Mouse (Mus musculus): ENCODE measurements around the gene Atg2a.

Atg2a gene

DNA sequence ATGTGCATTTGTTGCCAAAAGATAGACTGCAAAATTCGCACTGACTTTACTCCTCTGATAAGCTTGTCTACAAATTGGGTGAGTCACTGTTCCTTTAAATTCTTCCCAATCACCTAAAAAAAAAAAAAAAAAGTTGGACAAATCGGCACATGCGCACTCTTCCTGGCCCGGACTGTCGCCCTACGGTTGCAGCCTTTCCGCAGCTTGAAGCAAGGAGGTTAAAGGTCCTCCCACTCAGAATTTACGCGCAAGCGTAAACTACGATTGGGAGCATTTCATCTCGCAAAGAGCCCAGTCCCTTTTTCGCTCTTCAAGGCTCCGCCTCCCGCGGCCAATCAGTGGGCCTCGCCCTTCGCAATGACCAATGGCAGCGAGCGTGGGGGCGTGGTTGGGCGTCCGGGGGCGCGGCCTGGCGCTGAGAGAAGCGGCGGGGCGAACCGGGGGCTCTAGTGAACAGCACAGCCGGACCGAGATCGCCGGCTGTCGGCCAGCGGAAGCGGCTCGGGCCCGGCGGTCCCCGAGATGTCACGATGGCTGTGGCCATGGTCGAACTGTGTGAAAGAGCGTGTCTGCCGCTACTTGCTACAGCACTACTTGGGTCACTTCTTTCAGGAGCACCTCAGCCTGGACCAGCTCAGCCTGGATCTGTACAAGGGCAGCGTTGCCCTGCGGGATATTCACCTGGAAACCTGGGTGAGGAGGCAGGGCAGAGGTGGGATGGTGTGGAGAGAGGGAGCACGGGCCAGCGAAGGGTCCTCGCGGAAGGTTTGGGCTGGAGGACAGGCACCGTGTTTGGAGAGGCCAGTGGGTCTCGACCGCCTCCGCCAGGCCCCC, at the start of gene Atg2a:
Gene Atg2a, plus strand, starts transcription at position 395 of the 834 bp plus-strand sequence.
- DNase-seq (ENCODE audit: low spot score), result peak; percentile 99

DNA sequence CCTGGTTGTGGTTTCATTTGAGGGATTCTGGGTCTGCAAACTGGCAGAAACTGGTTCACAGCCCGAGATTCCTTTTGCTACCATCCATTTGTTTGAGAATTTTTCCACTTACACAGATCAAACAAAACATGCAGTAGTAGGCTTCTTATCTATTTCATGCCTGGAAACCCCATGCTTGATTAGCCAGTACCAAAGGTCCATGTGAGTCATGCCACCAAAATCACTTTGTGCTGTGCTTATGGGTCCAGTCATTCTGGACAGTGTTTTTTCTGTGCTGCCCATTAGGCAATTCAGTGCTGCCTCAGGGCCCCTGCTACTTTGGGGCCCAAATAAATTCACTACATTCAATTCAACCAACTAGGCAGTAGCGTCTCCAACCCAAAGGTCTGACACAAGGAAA, 37.2 kb upstream of the Atg2a start:
- no peak for DNase-seq (ENCODE audit: low spot score)

DNA sequence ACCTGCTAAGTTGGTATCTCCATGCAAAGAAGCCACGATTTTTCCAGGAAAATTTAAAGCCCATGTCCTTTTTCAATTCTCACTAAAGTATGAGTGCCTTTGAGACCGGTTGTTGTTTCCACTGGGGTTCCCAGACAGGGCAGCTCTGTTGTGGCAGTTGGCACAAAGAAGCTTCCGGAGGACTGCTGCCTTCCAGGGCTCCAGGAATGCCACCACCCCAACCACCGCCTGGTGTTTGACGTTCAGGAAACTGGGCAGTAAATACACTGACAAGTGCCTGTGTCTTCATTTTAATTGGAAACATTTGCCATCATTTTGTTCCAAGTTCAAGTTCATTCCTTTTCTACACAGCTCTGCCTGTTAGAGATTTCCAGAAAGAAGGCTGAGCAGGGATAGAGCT, 34.8 kb upstream of the Atg2a start:
- DNase-seq (ENCODE audit: low spot score), result no peak

DNA sequence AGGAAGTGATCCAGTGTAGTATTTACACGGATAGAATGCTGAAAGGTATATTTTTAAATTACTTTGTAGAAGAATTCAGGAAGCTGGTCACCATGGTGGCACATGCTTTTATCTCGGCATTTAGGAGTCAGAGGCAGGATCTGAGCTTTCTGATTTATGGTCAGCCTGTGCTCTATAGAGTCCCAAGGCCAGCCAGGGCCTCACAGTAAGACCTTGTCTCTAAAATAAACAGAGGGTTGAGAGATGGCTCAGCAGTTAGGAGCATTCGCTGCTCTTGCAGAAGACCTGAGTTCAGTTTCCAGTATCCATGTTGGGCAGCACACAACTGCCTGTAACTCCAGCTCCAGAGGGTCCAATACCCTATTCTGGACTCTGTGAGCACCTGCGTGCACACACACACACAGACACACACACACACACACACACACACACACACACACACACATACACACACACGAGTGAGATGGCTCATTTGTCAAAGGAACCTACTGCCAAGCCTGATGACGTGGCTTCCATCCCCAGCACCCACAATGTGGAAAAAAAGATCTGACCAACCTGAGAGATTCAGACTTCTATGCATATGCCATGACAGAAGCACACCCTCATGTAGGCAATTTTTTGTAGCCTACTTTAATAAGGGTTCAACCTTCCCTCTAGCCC, 25.3 kb upstream of the Atg2a start:
- no peak for DNase-seq (ENCODE audit: low spot score)

DNA sequence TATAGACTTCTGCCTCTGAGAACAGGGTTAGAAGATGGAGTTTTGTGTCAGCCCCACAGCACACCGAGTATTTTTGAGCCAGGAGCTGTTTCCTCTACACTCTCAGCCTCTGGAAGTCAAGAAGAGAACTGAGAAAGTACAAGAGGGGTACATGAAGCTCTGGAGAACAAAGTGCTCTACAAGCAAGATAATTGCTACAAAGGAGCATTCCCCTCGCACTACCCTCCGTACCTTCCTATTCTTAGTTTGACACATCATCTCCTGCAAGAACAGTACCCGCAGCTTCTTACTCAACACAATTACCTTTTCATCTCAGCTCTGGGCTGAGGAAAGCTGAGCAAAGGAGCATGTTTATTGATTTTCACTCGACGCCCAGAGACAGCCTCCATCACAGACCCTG, 22.9 kb upstream of the Atg2a start:
- no peak for DNase-seq (ENCODE audit: low spot score)

DNA sequence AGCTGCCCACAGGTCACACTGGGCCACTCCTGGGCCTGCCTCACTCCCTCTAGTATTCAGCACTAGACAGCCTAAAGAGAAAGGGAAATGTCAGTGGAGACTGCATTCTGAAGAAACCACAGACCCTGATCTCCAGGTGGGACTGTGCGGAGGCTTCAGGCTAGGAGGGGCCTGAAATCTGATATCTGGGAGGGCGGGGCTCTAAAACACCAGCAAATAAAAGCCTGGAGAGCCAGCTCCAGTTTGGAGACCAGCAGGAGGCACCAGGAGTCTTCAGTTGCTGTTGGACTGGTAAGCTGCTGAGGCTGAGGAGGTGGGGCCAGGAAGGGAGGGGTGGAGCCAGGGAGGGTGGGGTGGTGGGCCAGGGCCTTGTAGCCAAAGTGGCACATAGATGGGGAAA, 15.3 kb upstream of the Atg2a start, which contains the start of gene Gpha2:
Gene Gpha2, plus strand, starts transcription at position 246 of the 400 bp plus-strand sequence.
- DNase-seq (ENCODE audit: low spot score), result peak; percentile 66

DNA sequence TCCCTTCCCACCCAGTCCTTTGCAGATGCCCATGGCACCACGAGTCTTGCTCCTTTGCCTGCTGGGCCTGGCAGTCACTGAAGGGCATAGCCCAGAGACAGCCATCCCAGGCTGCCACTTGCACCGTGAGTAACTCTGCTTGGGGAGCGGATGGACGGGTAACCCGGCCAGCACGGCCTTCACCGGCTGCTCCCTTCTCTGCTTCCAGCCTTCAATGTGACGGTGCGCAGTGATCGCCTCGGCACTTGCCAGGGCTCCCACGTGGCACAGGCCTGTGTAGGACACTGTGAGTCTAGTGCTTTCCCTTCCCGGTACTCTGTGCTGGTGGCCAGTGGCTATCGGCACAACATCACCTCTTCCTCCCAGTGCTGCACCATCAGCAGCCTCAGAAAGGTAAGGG, 14.7 kb upstream of the Atg2a start:
- DNase-seq (ENCODE audit: low spot score), result no peak

DNA sequence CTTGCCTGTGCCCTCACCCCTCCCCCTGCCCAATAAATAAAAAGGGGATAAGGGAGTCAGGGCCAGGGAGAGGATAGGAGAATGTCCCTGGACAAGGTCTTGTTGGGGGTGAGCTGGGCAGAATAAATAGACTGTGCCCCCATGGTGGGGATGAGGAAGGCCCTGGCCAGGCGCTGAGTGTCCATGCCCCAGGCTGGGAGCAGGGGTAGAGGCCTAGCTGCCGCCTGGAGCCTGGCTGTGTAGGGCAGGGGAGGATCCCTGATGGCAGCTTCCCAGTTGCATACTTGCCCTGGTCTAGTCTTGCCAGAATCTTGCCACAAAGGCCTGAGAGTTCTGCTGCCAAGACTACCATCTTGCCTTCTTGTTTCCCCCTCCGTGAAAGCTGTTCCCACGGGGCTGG, 13.6 kb upstream of the Atg2a start:
- no peak for DNase-seq (ENCODE audit: low spot score)

DNA sequence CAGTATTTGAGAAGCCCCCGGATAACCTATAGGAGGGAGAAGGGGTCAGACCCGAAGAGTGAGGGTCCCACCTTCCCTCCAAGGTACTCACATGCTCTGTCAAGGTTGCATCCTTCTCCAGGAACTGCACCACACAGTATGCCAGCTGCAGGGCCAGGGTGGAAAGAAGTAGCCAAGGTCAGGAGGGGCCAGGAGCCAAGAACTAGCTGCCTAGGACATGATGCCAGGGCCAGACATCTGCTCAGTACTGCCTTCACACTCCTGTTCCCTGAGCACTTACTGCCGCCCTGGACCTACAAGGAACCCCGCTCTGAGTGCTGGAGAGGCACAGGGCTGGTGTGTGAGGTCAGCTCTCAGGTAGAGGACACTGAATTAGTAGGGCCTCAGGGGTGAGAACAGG, 11.1 kb upstream of the Atg2a start:
- DNase-seq (ENCODE audit: low spot score), result no peak

DNA sequence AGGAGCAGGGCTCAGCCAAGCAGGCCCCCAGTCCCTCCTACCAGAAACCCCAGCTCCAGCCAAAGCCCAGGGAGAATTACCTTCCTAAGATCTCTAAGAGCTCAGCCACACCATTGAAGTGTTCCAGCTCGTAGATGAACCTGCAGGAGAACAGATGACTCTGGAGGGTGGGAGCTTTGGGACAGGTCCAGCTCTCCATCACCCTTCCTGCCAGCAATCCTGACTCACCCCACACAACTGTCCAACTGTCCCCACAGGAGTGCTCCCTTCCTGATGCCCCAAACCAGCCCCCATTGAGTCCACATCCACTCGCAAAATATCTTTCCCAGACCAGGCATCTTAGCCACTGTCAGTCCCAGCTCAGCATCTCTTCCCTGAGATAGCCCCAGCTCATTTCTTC, 10.4 kb upstream of the Atg2a start:
- DNase-seq (ENCODE audit: low spot score), result no peak

DNA sequence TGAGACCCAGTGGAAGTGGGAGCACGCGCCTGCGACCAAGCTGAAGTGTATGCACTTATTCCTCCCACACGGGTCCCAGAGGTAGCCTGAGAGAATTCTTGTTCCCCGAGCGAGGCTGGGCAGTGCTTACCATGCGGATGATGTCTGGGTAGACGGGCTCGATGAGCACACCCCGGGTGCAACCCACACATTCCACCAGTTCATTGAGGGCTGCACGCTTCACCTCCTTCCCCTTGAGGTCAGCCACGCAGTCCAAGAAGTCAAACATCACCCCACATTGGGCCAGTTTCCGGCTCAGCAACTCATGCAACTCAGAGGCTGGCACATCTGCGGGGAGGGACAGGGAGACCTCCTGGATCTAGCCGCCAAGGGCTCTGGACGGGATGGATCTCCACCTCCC, 7.8 kb upstream of the Atg2a start:
- no peak for DNase-seq (ENCODE audit: low spot score)

DNA sequence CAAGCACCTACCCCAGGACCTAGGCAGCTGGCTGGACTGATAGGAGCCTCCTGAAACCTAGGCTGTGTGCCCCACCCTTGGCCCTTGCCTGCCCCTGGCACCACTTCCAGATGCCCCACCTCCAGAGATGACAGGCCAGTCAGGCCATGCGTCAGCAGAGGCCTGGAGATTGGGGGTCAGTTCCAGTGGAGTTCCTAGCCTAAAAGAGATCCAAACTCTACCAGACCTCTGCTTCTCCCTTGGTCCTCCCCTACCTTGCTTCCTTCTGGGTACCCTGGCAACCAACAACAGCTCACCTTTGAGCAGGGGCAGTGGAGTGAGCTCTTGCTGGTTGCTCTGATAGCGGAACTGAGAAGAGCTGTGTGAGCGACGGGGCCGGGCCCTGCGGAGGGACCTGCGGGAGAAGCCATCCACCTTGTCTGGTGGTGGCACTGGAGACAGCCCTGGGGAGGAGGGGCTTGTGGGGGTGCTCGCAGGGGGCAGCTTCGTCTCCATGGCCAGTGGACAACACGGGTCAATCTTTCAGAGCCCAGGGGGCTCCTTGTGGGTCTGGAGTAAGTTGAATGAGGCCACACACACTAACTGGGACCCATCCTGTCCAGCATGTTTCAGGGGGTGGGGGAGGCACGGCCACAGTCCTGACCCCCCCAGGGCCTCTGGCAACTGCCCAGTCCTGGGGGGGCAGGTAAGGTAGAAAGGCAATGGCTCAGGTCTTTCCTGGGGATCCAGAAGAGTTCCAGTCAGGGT, 7.0 kb upstream of the Atg2a start:
- no peak for DNase-seq (ENCODE audit: low spot score)

DNA sequence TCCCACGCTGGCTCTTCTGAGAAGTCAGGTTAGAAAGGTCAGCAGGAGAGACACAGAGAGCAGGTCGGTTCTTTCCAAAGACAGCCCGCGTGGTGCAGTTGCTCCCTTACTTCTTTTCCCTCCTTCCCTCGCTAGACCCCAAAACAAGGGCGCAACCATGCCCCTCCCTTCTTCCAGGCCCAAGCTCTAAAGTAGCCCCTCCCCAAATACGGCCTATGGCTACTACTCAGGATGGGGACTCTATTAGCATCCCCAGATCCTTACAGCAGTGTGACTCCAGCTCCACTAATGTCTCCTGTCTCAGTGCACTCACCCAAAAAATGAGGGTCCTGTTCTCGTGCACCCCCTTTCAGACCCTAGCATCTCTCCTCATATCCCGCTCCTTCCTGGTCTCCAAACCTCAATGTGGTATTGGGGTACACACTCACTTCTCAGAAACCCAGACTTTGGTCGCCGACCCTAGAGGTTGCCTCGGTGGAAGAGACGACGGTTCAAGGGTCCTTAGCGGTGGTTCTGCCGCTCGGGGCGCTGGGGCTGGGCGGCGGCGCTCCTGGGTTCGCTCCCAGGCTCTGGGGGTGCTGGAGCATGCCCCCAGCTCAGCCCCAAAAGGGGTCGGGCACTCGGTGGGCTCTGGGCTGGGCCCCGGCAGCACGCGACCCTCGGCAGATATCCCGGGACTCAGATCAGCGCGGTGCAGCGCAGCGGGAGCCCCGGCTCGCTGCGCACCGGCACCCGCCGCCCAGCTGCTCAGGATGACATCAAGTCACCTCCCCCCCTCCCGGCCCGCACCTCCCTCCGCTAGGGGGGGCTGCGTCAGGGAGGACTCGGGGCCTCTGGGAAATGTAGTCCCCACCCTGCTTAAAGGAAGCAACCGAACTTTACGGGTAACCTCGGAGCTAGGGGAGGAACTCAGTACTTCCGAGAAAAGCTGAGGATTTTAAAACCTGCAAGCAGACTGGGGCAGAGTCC, 6.1 kb upstream of the Atg2a start, which contains the start of gene Ppp2r5b:
Gene Ppp2r5b, minus strand, starts transcription at position 789 of the 969 bp plus-strand sequence.
- peak; percentile 94 for DNase-seq (ENCODE audit: low spot score)

DNA sequence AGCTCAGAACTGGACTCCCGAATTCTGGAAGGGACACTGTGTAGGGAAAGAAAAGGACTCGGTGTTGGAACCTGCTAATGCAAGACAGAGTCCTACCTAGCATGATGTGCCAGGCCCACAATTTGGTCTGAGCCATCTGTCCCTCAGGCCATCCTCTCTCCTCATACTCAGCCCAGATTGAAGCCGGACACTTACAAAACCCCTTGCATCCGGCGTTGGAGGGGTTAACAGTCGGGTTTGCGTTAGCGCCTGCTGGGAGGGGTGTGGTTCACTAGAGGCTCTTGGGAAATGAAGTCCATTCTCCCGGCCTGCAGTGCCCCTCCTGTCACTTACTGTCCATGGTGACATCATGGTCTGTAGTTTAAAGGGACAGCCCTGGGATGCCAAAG, 5.4 kb upstream of the Atg2a start:
- DNase-seq (ENCODE audit: low spot score), result peak; percentile 97

DNA sequence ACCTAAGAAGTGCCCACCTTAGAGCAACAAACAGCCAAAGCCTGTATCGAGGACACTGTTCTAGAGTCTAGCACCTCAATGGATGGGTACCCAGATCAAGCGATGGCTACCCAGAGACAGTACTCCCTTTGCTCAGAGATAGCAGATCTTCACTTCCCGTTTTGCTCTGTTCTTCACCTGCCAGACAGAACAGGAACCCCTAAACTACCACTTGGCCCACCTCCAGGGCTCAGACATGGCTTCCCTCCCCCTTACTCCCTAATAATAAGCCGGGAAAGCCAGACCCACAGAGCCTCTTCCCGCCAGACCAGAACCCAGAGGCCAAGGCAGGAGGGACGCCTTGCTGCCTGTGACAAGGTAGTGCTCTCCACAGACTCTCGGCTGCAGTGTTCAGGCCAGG, 4.6 kb upstream of the Atg2a start:
- DNase-seq (ENCODE audit: low spot score), result no peak

DNA sequence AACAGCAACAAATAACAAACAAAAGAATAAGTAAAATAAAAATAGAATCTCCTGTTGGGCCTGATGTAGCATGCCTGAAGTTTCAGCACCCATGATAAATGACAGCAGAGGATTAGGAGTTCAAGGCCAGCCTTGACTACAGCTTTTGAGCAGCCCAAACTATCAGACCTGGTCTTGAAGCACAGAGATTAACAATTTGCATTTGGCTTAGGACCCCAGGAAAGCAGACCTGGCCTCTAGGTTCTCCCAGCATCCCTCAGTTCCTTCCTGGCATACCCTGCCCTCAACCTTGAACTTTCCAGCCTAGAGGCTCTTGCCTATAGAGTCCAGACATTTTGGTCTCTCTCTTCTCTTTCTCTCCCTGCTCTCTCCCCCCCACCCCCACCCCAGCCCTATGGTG, 2.7 kb upstream of the Atg2a start:
- no peak for DNase-seq (ENCODE audit: low spot score)

DNA sequence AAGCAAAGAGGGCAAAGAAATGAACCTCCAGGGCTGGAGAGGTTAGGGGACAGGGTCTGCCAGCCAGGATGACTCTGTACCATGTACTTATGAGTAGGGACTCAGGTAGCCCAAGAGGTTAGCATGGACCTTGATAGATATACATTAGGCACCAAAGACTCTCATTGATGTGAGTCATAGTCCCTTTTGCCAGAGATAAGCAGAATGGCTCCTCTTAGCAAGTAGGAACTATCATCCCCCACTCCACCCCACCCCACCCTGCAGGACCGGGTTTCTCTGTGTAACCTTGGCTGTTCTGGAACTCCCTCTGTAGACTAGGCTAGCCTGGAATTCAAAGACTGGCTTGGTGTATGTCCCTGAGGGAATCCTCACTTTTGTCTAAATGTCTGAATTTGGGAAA, 1.3 kb upstream of the Atg2a start:
- DNase-seq (ENCODE audit: low spot score), result no peak

DNA sequence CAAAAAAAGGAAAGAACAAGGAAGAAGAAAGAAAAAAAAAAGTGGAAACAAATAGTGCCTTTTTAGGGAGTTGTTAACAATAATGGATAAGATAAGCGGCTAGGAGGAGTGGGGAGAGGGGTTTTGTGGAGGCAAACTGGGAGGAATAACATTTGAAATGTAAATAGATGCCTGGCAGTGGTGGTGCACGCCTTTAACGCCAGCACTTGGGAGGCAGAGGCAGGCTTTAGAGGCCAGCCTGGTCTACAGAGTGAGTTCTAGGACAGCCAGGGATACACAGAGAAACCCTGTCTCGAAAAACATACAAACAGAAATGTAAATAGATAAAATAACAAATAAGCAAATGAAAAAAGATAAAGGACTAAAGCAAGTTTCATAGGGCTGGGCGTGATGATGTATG, 743 bp upstream of the Atg2a start:
- DNase-seq (ENCODE audit: low spot score), result no peak

DNA sequence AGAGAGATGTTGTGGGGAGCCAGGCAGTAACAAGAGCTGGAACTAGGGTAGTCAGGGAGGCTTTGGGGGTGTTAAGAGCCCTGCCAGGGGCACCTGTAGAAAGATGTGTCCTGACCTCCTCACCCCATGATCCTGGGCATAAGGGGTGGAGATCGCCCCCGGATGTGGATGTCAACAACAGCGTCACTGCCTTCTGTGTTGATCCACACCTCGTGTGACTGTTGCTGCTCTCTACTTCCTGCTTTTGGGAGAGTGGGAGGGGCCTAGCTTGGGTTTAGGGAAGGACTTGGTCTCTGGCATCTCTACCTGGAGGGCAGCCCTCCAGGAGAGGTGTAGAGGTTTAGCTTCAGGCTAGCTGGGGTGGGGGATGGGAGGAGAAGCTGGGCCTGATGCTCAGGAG, 813 bp downstream of the Atg2a start:
- peak; percentile 42 for DNase-seq (ENCODE audit: low spot score)

DNA sequence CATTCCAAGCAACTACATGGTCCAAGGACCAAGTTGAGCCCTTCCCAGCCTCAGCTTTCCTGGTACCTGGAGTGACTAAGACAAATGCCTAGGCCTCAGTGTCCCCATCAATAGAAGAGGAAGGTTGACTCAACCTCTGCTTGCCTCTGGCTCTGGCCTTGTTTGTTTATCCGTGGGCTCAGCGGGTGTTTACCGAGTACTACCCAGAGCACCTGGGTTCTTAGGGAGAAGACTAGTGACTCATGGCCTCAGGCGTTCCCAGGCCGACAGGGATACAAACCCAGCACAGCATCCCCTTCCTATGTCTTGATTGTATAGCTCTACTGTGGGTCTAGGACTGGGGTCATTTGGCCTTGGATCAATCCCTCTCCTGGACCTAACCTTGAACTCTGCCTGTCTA, 1.8 kb downstream of the Atg2a start:
- no peak for DNase-seq (ENCODE audit: low spot score)

DNA sequence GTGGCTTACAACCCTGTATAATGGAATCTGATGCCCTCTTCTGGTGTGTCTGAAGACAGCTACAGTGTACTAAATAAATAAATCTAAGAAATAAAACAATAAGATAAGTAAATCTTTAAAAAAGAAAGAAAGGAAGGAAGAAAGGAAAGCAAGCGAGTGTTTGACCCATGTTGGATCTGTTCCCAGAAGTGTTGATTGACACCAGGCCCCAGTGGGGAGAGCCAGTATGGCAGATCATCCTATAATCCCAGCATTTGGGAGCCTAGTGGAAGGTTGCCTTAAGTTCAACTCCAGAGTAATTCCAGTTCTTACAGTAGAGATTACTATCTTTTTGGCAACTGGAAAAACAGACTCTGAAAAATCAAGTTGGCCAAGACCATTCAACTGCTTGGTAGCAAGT, 4.3 kb downstream of the Atg2a start:
- no peak for DNase-seq (ENCODE audit: low spot score)
